Mouse (Mus musculus): ENCODE measurements at regions not wholly inside any gene's neighbourhood (a gene's known extent, or its start where the extent isn't known, plus 50 kb on each side); places are given as distances from the start of the nearest gene placed in this dataset.

GRCm38 (mm10) chr8:6886779-6887402, 1774.2 kb downstream of the Efnb2 start:
- TF ChIP-seq CTCF (IDR thresholded peaks at IDR 0.05; ENCODE audit: borderline replicate concordance, insufficient read depth, low read depth, low read length), result no peak
- no peak for TF ChIP-seq POLR2A (IDR thresholded peaks at IDR 0.05; ENCODE audit: borderline replicate concordance, insufficient read depth, low read length)

All from cerebellum, adult 2 months (tissue).